Mouse (Mus musculus) right cerebral cortex, postnatal 14 days (tissue): Measurements from ENCODE around the gene Opcml.

Experiments
- DNase-seq: peaks from one replicate; pipeline ENCODE4 v3.0.0; 2022

Gene Opcml

DNA sequence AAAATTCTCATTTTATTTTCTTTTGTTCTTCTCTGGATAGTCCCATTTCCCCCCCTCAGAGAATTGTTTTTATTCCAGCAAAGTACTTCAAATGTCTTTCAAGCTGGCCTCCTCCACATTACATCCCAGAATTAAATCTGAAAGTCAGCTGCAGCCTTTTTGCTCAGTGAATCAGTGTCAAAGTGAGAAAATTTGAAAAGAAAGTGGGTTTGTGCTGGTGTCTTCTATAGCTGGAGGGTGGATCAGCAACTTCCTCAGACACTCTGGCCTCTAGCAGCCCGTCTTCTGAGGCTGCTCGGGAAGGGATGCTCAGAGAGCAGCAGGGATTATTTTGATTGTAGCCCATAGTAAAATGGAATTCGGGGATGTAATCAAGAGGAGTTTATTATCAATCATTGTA lies 81.0 kb downstream of the Opcml start:
- no peak for DNase-seq

DNA sequence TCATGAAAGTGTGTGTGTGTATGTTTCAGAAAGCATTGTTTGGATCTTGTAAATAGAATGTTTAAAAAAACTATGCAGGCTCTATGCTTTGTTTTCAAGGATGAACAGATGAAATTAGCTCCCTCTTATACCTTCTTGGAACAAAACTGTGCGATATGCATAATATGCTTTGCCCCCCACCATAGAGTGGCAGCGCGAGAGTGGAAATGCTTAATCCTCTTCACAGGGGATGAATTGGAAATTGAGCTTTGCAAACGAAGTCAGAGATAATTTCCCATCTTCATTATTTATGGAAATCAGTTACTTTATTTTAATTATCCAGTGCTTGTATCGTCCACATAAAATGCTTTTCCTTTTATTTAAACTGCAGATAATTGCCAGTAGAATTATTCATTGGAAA lies 99.1 kb downstream of the Opcml start:
- no peak for DNase-seq

DNA sequence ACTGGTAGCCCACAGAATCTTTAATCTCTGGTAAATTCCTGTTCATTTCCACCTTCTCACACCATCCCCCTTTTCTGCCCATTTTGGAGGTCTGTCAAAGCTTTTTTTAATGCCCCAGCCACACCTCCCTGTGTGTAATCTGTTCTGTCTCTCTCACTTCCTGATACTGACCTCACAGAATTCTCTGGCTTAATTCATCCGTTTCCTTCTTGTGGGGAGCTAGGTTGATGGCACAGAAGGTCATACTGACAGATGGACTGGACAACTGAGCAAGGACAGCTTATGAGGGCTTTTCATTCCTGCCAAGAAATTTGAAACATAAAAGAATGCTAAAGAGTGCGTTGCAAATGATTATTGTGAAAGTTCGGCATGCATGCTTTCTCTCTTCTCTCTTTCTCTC lies 126.7 kb downstream of the Opcml start:
- DNase-seq, result no peak

DNA sequence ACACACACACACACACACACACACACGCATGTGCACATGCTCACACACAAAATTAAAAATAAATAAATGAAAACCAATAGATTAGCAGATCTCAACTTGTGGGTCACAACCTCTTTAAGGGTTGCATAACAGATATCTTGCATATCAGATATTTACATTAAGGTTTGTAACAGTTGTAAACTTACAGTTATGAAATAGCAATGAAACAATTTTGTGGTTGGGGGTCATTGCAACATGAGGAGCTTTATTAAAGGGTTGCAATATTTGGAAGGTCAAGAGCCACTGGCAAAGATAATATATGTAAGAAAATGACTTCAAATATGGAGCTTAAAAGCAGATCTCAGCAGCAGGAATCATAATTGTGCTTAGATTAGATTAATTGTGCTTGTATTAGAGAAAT lies 132.9 kb downstream of the Opcml start:
- DNase-seq, result no peak

DNA sequence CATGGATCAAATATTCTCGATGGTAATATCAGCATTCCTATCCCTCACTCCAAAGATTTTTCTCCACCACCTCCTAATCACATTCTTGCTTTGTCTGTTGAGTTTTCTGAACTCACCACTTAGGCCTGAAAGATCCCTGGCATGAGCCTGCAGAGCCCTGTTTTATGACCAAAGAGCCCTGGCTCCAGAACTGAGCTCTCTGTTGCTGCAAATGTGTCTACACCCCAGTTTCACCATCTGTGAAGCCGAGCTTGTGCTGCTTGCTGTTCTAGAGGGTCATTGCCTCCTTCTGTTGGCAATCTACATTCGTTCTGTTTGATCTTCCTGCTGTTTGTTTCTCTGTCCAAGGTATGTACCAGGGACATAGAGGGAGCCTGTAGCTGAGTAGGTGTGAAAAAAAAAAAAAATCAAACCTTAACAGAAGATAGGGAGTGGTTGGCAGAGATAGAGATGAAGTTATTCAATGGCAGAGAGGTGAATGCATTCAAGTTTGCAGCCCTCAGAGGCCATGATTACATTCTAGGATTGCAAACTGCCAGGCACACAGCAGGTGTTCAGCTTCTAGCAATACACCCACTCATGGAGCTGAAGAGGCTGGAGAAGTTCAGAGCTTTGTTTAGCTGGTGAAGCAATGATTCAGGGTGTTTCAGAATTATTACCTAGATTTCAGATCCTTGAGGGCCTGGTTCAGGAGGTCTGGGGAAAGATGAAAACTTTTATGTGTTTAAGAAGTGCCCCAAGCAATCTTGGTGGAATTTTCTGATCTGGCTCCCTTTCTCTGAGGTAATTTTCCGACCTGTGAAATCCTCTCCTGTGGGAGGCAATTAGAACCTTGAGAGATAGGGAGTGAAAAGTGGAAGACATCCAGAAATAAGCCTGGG lies 133.6 kb downstream of the Opcml start:
- no peak for DNase-seq

DNA sequence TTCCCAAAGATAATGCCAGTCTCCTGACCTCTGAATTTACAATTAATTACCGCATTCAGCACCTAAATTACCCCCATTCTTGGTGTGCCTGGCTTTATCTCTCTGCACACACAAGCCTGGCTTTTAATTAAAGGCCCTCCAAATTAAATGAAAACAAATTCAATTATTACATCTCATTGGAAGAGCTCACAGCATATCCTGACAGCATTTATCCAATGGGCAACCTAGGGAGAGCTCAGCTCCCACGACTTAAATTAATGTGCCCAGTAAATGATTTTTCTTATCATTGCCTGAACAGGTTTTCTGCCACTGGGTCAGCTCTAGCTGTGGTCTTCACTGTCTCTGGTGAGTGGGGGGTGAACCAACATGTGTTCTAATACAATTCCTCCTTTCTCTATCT lies 135.1 kb downstream of the Opcml start:
- no peak for DNase-seq

DNA sequence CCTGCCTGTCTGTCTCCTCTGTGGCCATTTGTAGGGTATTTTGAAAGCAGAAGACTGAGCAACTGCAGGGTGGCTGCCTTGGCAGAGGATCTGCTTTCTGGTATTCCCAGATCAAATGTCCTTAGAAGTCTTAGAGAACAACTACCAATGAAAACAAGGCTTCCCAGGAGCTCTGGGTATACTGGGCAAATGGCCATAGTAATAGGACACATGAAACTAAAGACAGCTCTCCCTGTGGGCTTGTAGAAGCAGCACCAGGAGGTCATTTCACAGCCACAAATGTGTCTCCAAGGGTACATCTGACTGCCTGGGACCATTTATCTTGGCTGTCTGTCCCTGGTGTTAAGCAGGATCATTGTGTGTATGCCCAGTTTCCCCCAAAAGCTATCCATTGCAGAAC lies 146.7 kb downstream of the Opcml start:
- DNase-seq, result no peak

DNA sequence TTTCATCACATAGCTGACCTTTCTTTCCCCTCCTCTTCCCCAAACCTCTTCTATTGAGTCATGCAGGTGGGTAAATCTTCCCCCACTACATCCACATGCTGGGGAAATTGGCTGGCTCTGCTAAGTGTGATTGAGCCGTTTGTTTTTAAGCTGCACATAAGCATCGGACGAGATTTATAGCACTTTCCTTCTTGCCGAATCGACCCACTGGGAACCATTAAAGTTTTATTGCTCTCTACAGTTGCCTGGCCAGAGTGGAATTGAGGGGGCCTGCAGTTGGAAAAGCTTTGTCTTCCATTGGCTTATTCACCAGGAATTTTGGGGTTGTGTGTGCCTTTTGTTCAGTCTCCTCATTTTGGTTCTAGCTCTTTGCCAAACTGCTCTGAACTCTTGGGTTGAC lies 147.1 kb downstream of the Opcml start:
- DNase-seq, result no peak

DNA sequence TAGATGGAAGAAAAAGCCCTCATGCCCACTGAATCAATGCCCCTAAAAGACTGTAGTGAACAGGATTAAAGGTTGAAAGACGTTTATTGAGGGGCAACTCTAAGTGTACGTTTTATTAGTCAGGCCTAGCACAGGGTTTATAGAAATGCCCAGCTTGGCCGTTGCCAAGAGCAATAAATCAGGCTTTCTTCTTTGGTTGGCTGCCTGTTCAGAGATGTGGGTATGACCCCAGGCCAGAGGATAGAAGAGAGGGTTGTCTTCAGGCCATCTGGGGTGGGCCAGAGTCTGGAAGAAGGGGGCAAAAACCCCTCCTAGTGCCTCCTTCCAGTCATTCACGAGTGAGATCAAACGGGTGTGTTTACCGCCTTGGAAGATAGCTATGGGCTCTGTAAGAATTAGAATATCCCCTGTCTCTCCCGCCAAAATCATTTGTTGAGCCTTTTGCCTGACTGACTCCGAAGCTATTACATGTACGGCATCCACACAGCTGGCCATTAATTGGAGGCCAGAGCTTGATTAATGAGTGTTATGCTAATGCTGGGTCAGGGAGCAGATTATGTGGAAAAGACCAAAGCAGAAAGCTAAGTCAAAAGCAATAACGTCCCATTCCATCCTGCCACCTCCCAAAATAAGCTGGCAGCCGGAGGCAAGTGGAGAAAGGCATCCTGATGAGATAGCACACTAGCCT lies 154.9 kb downstream of the Opcml start:
- DNase-seq, result no peak

DNA sequence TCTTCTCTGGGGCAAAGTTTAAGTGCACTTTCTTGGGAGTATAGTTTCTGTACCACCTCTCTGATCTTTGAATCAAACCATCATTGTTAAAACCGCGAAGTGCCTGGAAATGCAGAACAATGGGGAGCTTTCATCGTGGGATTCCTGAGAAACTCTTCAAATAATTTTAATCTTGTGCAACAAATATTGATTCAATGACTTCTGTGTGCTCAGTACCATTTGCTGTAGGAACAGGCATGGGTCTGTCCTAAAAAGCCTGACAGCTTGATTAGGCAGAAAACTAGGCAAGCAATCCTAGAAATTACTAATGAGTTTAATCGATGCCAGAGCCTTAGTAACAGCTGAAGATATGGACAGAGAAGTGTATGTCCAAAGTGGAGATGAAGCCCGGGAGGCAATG lies 160.5 kb downstream of the Opcml start:
- no peak for DNase-seq

DNA sequence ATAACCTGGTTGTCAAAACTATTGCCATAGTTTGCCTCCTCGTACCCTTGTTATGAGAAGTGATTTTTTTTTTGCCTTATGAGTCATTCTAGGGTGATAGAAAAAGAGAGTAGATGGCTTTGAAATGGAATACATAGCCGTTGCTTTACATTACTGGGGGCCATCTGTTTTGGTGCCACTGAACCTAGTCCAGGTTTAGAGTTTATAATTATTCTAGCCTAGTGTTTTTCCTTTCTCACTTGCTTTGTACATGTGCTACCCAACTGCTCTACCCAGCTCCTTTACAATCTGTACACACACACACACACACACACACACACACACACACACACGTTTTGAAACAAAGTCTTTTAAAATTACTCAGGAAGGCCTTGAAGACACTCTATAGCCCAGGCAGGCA lies 171.1 kb downstream of the Opcml start:
- DNase-seq, result no peak

DNA sequence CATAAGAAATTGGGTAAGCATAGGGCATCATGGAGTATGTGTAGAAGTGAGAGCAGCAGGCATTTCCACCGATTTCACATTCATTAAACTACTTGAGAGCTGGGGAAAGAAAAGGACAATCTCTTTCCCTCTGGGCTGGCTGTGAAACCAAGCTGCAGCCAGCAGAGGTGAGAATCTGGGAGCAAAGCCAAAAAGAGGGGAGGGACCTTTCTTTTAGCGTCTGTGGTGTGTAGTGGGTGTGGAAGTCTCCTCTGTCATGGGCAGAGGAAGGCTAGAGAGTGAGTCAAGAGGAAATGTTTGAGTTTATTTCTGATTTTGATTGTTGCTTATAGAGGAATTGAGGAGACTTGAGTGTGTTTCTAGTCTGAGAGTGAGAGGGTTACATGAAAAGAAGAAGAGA lies 172.8 kb downstream of the Opcml start:
- DNase-seq, result no peak

DNA sequence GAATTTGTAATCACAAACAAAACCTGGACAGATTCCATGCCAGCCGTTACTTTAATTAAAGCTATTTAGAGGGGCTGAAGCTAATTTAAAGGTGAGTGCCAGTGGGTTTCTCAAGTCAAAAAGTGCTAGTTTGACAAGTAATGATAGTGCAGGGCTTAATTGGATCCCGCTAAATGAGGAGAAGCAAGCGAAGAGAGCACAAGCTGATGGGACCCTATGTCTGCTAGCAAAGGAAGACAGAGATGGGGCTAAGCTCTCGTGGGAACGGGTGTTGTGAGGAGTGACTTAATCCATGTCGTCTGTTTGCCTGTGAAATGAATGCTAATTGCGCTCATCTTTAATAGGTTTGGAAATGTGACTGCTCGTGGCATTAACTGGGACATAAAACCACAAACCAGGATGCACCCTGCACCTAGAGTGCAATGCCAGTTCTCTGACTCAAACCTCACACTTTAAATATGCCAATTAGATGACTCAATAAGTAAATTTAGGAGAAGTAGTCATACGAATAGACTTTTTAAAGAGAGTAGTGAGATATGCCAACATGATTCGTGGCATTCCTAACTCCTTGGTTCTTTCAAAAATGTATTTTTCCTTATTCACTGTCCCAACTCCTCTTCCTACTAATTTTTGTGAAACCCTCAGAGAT lies 174.5 kb downstream of the Opcml start:
- no peak for DNase-seq

DNA sequence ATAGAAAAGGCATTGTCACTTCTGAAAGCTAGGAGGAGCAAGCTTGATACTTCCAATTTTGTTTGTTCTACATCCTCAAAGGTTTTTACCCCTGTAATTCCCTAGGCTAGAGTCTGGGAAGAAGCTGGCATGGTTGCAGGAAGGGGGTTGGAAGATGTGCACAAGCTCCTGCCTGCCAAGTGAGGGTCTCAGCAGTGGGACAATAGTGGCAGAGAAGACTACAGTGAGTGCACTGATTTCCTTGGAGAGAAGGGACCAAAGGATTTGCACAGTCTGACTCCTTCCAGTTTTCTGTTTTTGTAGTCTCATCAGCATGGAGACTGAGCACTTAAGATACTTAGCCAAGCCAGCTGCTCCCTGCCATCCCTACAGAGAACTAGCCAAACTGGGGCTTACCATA lies 177.7 kb downstream of the Opcml start:
- DNase-seq, result no peak

DNA sequence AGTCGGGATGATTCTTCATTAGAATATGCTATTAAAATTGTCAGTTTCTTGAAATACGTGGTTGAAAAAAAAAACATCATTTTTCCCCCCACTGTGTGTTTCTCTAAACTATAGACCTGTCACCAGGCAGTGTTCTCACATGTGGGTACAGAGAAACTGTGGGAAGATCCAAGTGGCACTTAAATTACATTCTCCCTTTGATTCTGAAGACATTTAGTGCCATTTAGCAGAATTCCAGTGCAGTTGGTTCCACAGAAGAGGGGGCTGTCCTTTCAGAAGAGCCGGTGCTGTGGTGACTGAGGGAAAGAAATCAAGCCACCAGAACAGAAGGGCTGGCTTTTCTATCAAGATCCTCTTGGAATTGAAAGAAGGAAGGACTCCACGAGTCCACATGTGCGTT lies 181.7 kb downstream of the Opcml start:
- no peak for DNase-seq

DNA sequence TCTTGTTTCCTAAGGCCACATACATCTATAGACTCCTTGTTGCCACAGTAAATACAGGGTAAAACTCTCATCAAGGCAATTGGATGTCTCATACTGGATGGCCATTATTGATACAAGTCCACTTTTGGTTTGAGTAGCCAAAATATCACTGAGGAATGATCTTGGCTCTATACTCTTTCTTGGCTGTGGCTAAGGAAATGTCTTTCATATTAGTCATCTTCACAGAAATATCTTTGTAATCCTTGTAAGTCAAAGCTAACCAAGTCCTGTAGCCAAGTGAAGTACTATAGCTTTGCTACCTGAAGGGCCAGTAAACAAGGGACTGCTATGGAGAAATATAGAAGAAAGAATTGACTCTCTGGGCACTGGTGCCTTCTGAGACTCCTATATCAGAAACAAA lies 192.0 kb downstream of the Opcml start:
- no peak for DNase-seq

DNA sequence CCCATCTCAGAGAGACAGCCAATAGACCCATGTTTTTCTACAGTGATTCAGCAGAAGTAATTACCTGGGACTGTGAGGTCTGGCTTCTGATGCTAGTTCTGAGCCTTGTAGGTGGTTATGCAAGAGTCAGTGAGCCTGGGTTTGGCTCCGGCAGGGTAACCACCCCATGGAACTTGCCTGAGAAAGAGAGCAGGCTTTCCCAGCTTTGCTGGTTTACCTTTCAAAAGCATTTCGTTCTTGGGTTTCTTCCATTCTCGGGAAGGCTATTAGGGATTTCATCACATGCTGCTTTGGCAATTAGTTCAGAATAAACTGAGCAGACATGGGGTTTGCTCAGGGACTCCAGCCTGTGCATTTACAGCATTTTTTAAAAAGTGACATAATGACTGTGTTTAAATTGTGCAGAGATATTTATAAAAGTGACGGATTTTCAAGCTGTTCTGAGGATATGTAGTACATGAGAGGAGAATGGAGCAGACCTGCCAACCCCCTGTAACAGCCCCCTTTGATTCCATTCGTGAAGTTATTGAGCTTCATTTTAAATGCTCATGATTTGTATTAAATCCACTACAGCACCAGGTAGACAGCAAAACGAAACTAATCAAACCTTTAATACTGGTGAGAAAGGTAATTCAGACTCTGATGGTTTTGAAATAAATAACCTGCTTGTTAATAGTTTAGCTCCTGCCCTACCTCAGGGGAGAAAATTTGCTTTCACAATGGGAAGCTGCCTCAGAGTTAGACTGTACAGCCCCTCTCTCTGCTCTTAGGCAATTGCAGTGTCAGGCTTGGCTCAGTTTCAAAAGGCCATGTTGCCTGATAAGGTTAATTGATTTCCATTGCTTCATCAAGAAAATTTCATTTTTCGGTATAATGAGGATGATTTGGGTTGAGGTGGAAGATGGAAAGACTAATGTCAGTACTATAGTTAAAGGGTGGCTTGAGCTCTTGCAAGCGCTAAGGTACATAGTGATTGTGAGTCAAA lies 196.3 kb downstream of the Opcml start:
- DNase-seq, result no peak

DNA sequence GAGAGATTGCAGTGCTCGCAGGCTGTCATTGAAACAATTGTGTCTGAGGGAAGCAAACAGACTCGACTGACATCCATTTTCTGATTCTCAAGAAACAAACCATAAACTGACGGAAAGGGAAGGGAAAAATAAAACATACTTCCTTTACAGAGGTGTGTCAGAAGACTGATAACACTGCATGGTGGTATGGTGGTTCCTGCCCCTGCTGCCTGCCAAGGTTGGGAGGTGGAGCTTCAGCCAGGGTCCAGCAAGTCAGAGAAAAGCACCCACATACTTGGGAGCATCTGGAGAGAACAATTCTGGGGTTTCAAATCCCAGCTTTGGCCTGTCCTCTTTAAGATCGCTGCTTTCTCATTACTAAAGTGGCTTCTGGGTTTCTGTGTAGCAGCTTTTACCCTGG lies 201.0 kb downstream of the Opcml start:
- no peak for DNase-seq

DNA sequence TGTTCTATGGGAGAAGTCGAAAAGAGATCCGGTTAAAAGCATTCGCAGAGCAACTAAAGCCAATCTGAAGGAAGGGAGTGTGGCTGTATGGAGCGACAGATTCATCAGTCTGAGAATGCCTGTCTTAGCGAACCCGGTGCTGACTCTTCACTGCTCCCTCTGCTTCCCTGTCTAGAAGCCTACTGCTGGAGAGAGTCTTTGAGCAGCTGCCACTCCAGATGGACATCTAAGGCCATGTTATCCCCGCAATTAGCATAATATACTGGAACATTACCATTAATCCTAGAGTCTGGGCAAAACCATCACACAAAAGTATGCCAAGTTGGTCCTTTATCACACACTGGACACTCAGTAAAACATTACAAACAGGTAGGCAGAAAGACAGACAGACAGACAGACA lies 206.0 kb downstream of the Opcml start:
- no peak for DNase-seq

DNA sequence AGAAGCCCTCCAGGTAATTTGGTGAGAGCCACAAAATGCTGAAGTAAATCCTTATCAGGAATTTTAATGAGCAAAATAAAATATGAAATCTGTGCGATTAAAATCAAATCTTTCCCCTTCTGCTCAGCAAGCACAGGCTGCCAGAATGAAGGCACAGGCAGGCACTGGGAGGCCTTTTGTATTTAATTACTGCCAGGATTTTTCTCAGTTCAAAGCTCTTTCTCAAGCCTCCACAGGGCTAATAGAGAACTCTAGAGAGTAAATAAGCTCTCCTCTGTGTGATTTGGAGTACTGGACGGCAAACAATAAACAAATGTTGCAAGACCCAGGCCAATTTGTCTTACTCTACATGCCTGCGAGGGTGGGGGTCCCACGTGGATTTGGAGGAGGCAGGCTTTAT lies 208.2 kb downstream of the Opcml start:
- no peak for DNase-seq

DNA sequence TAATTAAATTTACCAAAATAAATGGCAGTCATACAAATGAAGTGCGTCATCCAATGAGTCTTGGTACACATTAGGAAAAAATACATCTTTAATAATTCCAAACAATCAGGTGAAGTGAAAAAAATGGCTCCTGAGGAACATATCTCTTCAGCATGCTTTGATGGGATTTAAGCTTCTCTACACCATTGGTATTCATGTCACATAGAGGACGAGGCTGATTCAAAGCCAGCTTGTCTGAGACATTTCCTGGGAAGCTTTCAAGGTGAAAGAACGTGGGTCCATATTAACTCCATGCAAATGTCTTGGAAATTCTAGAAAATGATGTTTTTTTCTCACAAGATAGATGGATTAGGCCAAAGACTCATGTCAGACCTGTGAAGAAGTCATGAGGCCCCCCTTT lies 212.6 kb downstream of the Opcml start:
- DNase-seq, result no peak

DNA sequence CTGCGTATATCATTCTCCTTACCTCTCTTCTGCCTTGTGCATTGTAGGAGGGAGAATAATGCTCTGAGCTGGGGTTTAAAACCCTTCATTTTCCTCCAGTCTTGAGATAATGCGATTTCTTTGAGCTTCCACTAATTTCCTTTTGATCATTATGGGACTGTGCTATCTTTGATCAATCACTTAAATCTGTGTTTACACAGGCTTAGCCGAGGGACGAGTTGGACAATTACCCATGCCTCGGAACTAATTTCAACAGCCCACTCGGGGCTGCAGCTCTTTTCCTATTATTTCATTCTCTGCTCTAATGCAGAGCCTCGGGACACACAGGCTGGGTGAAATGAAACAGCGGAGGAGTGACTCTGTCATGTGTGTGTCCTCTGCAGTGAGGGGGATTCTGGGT lies 220.9 kb downstream of the Opcml start:
- DNase-seq, result no peak

DNA sequence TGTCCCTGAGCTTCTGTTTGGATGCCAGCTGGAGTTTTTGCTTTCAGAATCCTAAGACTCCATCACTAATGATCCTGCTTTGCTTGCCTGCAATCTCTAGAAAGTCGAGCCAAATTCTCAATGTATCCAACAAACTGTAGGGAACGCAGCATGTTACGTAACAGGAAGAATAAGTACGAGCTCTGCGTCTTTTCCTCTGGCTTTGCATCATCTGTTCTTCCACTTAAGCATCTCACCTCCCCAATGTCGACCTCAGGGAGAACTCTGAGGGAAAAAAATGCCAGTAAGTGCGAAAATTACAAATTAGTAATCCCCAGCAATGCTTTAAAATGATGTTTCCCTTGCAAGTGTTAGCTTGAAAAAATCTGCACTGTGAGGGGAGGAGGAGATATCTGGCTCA lies 222.1 kb downstream of the Opcml start:
- no peak for DNase-seq
